Mouse (Mus musculus) heart, postnatal 0 days (tissue): ENCODE measurements at regions not wholly inside any gene's neighbourhood (a gene's known extent, or its start where the extent isn't known, plus 50 kb on each side); places are given as distances from the start of the nearest gene placed in this dataset.

Experiments
- CTCF ChIP-seq: IDR thresholded peaks from 2 replicates; pipeline ENCODE4 v1.5.1; 2016; ENCODE audit warnings: antibody characterized with exemption, control low read depth, low read depth
- EP300 ChIP-seq: IDR thresholded peaks from 2 replicates; pipeline ENCODE4 v1.6.1; 2016; ENCODE audit warnings: antibody characterized with exemption, low read depth

DNA sequence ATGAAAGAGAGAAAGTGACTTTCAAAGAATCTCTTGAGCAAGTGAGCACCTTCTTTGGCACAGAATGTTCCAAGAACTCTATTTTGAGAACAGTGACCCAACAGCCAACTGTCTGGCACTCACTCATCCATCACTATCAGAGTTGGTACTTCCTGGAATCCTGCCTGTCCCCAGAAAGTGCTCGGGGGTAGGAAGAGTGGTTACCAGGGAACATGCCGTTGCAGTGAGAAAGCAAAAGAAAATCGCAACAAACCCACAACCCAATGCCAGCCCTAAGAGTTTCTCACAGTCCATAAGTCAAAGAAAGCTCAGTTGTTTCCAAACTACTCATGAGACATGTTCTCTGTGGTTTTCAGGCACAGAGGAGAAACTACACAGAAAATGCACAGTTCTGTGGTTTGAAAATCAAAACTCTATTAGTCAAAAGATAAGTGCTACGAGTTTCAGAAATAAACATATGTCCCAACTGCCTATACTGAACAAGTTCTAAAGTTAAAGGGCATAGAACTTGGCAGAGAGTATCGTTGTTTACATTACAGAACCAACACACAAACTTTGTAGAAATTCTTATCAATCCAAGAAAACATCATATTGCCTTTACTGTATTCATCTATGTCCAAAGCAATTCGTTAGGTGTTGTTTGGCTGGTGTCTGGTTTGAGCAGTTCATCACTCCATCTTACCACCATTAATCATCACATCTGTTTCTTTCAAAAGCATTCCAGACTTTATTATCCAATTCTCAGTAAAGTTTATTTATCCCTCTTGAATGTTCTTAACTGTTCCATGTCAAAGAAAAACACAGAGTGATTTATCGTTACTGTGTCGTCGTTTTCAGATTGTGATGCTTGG, 85.8 kb upstream of the N6amt1 start:
- no peak for TF ChIP-seq CTCF
- TF ChIP-seq EP300, result peak; percentile 90
